Mouse (Mus musculus) lung, adult 18-20 months (tissue): Measurements from ENCODE around the gene Coa5.

Source experiments
- DNase-seq, 2 experiments: peaks; one replicate each; pipeline ENCODE4 v3.0.0; 2022; ENCODE audit warnings: mixed read lengths in 2 of 2

Coa5 gene

GRCm38 (mm10) chr1:37429366-37430296, at the start of gene Coa5, which contains the start of gene Unc50:
Coa5 (minus strand) TSS chr1:37430103.
Unc50 (plus strand) TSS chr1:37430139.
- DNase-seq: peak; percentile 95 to 96

DNA sequence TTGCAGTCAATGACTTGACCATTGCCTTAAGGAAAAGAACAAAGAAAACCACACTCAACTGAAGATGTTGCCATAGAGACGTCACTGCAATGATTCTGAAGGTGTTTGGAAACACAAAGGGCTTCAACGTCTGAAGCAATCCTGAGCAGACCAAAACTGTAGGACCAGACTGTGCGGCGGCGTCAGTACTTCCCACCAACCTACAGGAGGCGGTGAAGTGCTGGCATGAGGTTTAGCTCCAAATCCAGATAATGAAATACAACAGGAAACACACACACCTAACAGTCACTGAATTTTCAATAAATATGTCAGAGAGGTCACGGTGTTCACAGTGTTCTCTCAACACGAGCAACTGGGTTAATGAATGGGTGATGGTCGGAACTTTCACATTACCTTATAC, 49.2 kb upstream of the Coa5 start:
- DNase-seq: peak; percentile 45 to 73

- peak; percentile 30 to 33 for DNase-seq
Measured at GRCm38 (mm10) chr1:37478416-37478815, 48.5 kb upstream of the Coa5 start.

DNA sequence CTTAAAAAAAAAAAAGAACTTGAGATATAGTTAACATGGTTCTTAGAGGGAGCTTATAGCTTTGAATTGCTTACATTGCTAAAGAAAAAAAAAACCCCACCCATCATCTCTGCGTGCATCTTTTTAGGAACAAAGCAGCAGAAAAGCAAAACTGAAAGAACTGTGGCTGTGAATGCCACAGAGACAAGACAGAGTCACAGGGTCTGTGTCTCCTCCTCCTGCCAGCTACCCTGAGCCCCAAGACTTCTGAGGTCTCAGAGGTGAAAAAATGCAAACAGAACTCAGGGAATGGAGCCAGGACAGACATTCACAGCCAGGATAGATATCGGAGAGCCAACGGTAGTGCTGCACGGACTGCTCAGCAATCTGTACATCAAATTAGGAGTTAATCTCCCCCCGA, 48.0 kb upstream of the Coa5 start:
- no peak for DNase-seq

GRCm38 (mm10) chr1:37477250-37477649, 47.3 kb upstream of the Coa5 start:
- DNase-seq: no peak

- no peak for DNase-seq
Measured at GRCm38 (mm10) chr1:37475312-37475711, 45.4 kb upstream of the Coa5 start.

GRCm38 (mm10) chr1:37474634-37475190, 44.8 kb upstream of the Coa5 start:
- no peak for DNase-seq

- peak in 1 of 2 experiments; percentile 21 for DNase-seq
Measured at GRCm38 (mm10) chr1:37474046-37474445, 44.1 kb upstream of the Coa5 start.

DNA sequence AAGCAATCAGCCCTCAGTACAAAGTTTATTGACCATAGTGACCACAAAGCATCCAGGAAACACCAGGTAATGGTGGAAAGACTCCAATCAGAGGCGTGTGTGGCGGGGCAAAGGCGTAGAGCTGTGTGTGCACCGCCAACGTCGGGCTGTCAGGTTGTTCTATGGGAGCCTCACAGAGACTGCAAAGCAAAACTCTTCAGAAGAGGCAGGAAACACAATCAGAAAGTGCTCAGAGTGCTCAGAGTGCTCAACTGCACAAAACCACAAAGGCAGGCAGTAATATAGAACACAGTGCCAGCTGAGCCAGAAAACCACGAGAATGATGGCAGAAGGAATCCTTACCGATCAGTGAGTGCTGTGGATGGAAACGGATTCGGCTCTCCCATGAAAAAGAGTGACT, 43.3 kb upstream of the Coa5 start:
- no peak for DNase-seq

DNA sequence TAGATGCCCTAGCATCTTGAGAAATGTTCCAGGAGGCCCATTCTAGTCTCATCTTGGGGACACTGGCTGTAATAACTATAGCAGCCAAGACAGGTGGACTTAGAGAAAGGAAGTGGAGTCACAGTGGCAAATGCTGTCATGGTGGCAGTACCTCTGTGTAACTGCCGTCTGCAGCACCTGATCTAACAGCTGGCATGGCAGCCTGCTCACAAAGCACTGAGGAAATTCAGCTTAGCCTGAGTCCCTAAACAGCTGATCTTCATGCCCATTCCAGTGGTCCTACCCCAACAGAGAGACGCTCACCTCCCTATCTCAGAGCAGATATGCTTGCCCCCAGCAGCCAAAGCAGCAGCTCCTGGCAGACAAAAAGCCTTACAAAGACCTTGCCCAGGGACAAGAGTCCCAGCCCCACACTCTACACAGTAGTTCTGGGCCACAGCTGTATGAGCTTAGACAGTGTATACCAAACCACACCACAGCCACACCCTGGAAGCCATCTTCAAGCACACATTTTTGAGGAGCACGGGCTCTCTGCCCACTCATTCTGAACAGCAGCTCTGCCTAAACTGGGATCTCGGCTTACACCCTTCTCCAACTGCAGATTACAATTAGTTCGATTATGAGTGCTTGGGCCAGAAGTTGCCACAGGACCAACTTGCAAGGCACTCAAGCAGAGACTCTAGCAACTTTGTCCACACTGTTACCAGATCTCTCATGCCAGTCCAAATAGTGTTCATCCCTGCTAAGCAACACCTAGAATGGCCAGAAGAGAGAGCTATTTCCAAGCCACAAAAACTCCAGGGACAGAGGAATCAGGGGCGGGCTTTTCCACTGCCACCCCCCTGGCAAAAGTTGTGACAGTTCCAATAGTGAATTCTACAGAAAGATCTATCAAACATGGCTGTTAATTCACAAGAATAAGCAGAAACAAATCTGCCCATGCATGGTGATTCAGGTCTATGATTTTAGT, 41.6 kb upstream of the Coa5 start:
- DNase-seq: no peak

- DNase-seq: no peak
Measured at GRCm38 (mm10) chr1:37469007-37469406, 39.1 kb upstream of the Coa5 start.

DNA sequence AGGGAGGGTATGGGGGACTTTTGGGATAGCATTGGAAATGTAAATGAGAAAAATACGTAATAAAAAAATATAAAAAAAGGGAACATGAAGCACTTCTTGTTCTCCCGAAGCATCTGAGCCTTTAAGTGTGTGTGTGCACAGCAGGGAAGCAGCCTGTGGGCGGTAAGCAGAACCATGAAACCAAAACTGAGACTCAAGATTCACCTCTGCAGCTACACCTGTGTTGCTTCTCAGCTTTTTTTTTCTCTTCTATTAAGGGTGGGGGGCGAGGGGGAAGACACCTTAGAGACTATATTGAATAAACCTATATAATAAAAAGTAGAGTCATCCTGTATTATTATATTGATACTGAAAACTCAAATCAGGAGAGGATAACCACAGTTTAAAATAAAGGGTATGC, 37.9 kb upstream of the Coa5 start:
- DNase-seq: no peak

DNA sequence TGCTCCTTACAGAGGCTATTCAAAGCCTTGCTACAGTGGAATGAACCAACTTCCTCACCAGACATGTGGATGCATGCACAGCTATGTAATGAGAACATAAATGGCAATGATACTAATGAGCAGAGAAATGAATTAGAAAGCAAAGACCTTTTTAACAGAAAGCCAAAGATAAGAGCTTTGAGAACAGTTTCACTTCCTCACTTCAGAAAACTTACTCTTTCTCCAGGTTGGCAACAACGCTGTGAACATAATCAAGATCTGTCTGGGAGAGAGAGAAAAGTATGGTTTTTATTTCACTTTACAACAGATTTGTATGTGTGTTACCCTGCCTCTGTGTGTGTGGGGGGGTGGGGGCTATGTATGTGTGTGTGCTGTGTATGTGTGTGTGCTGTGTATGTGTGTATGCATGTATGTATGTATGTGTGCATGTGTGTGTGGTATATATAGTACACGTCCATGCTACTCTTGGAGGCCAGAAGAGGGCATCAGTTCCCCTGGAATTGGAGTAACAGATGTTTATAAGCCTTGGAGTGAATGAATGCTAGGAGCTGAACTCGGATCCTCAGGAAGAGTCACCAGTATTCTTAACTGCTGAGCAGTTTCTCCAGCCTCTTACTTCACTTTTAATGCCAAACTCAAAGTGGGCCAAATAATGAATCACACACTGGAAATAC, 36.6 kb upstream of the Coa5 start:
- no peak for DNase-seq

GRCm38 (mm10) chr1:37464878-37465452, 35.1 kb upstream of the Coa5 start:
- no peak for DNase-seq

GRCm38 (mm10) chr1:37457546-37457945, 27.6 kb upstream of the Coa5 start:
- DNase-seq: no peak

- no peak for DNase-seq
Measured at GRCm38 (mm10) chr1:37451270-37451669, 21.4 kb upstream of the Coa5 start.

- peak; percentile 27 to 36 for DNase-seq
Measured at GRCm38 (mm10) chr1:37448361-37449095, 18.6 kb upstream of the Coa5 start.

GRCm38 (mm10) chr1:37442848-37443835, 13.2 kb upstream of the Coa5 start:
- no peak for DNase-seq

GRCm38 (mm10) chr1:37436419-37436818, 6.5 kb upstream of the Coa5 start:
- DNase-seq: no peak

- DNase-seq: peak in 1 of 2 experiments; percentile 23
Measured at GRCm38 (mm10) chr1:37430297-37430840, 466 bp upstream of the Coa5 start.
